Mouse (Mus musculus) spleen, adult 2 months (tissue): ENCODE results near the gene Gpd1l.

Experiments
- CTCF ChIP-seq: fragments of 200-500 bp; IDR thresholded peaks from 2 replicates; pipeline ENCODE4 v1.5.1; 2011; ENCODE audit warnings: mild to moderate bottlenecking, inconsistent platforms; ENCODE audit not compliant: insufficient read depth, insufficient read length, insufficient replicate concordance; ENCODE audit errors: extremely low read depth
- POLR2A ChIP-seq: fragments of 200-500 bp; IDR thresholded peaks from 2 replicates; pipeline ENCODE4 v1.6.1; 2011; ENCODE audit warnings: low read depth, low read length, inconsistent platforms

DNA sequence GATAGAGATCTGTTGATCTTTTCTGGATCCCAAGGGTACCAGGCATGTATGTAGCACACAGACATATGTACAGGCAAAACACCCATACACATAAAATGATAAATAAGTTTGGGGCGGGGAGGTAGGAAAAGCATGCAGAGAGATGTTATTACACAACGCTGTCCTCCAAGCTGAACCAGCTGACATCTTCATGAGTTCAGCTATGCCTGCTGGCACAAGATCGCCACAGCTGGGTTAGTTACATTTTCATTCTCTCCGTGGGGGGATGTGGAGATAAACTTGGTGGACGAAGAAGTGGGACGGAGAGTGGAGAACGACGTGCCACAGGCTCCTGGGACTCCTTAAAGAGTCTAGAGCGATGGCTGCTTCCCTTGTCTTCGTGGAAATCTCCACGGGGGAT is 40.8 kb downstream of the Gpd1l start:
- TF ChIP-seq POLR2A: no peak
- no peak for TF ChIP-seq CTCF
